Mouse (Mus musculus) embryonic facial prominence, embryonic 14.5 days (tissue): Measurements from ENCODE around the gene Drp2. TPM values are rescaled to one million over a fixed set of nuclear protein-coding genes. Genes with fewer than 3 reads are reported as not detected.

Experiments
- ATAC-seq: fragments of 200-750 bp; cut with Nextera tagmentation; 2 replicates; pipeline ENCODE4 v1.8.0; 2017; ENCODE audit warnings: low read depth, moderate number of reproducible peaks, moderate TSS enrichment
- DNase-seq: peaks from one replicate; pipeline ENCODE4 v3.0.0-alpha.2; 2015; ENCODE audit warnings: low spot score
- H3K27ac ChIP-seq: fragments of 300-500 bp; sonication (generic); replicated peaks from 2 replicates; pipeline ENCODE4 v1.5.1; 2014; ENCODE audit warnings: low read depth, mild to moderate bottlenecking, low read length, moderate library complexity
- H3K27me3 ChIP-seq: fragments of 300-500 bp; sonication (generic); replicated peaks from 2 replicates; pipeline ENCODE4 v1.6.1; 2014; ENCODE audit warnings: low read length; ENCODE audit not compliant: control insufficient read depth, insufficient read depth
- H3K36me3 ChIP-seq: fragments of 300-500 bp; sonication (generic); 2 replicates; pipeline ENCODE4 v1.6.1; 2014; ENCODE audit warnings: low read length, mixed read lengths; ENCODE audit not compliant: control insufficient read depth, insufficient read depth
- H3K4me1 ChIP-seq: fragments of 300-500 bp; sonication (generic); 2 replicates; pipeline ENCODE4 v1.6.1; 2014; ENCODE audit warnings: antibody characterized with exemption, low read length; ENCODE audit not compliant: control insufficient read depth, insufficient read depth
- H3K4me2 ChIP-seq: fragments of 300-500 bp; sonication (generic); 2 replicates; pipeline ENCODE4 v1.6.1; 2014; ENCODE audit warnings: low read depth, mild to moderate bottlenecking, low read length, moderate library complexity, mixed read lengths
- H3K4me3 ChIP-seq: fragments of 300-500 bp; sonication (generic); 2 replicates; pipeline ENCODE4 v1.5.1; 2014; ENCODE audit warnings: low read depth, mild to moderate bottlenecking, low read length
- H3K9ac ChIP-seq: fragments of 300-500 bp; sonication (generic); 2 replicates; pipeline ENCODE4 v1.6.1; 2014; ENCODE audit warnings: low read depth, mild to moderate bottlenecking, low read length, moderate library complexity, mixed read lengths
- H3K9me3 ChIP-seq: fragments of 300-500 bp; sonication (generic); 2 replicates; pipeline ENCODE4 v1.6.1; 2016; ENCODE audit warnings: low read length; ENCODE audit not compliant: control insufficient read depth
- WGBS: fragments of 180-500 bp; shearing (Covaris S2); extraction: QIAGEN DNeasy Blood & Tissue Kit; methylation state at CpG from one replicate; pipeline ENCODE4 v1.1.7; 2014; 5-methylcytosine and 5-hydroxymethylcytosine counted together
- polyA plus RNA-seq: library from polyadenylated mRNA; unstranded; fragments of >200 nt; fragmentation: Nextera tagmentation; extraction: Ambion mirVana; gene quantifications from 2 replicates; pipeline ENCODE4 v1.2.1, GENCODE M21; 2014

The Drp2 gene
- polyA plus RNA-seq = 4.1 and 4.3 TPM in 2 replicates

DNA sequence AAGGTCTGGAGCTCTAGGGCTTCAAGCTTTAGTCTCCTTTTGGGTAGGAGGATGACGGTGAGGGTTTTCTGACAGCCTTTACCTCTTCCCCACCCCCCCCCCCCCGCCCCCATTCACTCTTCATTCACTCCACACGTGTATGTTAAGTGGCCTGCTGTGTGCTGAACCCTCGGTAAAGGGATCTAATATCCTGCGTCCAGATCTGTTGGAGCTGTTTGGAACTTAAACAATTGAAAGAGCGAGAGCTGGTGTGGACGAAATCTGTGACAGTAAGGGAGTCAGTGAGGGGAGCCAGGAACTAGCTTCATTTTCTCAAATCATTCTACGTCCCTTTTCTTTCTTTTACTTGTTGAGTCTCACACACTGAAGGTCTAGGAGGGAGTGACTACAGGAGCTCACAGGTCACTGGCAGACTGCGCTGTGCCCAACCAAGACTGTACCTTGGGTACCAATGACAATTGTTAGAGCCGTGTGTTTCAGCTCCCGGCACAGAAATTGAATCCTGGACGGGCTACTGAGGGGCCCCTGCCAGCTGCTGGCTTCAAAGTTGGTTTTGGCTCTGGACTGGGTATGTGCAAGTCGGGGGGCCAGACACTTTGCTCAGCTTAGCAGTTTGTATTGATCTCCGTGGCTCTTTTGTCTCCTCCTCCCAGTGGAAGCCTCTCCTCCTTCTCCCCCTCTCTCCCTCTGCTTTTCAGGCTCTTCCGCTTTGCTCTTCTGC, at the start of gene Drp2:
TSS of gene Drp2 (plus strand) at position 689 of the 721 bp plus-strand sequence.
- DNase-seq (peak; percentile 30), ATAC-seq (peak; percentile 75)
- WGBS = 37% methylated on average over 15 of the region's 15 CpGs
- Histone ChIP-seq H3K9me3 (no peaks in the 10 kb centered on the region), H3K9ac (peak within 1 kb of the TSS; percentile 55), H3K27me3 (peaks cover 6% of the 10 kb centered on the region; the same call in 1 of the 2 replicates), H3K4me2 (peak within 1 kb of the TSS; percentile 56), H3K4me1 (0 out of 2 replicates have a peak, but pooled peaks cover 3% of the 10 kb centered on the region), H3K27ac (peak within 1 kb of the TSS; percentile 48; the same call in 1 of the 2 replicates), H3K36me3 (no peaks in the 10 kb centered on the region), H3K4me3 (peak within 1 kb of the TSS; percentile 40)

DNA sequence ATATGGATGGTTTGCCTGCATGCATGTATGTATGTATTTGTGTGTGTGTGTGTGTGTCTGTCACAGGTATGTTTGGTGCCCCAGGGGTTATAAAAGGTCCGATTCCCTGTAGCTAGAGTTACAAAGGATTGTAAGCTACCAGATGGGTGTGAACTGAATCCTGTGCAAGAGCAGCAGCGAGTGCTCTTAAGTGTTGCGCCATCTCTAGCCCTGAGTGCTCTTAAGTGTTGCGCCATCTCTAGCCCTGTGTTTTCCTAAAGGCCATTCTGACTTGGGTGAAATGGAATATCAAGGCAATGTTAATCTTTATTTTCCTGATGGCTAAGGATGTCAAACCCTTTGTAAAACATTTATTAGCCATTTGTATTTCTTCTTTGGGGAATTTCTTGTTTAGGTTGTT, 45.0 kb upstream of the Drp2 start:
- Histone ChIP-seq H3K4me3 (no peak overlapping the region), H3K9ac (no peak overlapping the region), H3K27me3 (no peaks in the 10 kb centered on the region), H3K4me2 (no peak overlapping the region), H3K27ac (no peak overlapping the region), H3K4me1 (no peaks in the 10 kb centered on the region), H3K36me3 (no peaks in the 10 kb centered on the region), H3K9me3 (no peaks in the 10 kb centered on the region)
- no peak for ATAC-seq
- WGBS = 85% methylated on average over 4 of the region's 4 CpGs
- no peak for DNase-seq

DNA sequence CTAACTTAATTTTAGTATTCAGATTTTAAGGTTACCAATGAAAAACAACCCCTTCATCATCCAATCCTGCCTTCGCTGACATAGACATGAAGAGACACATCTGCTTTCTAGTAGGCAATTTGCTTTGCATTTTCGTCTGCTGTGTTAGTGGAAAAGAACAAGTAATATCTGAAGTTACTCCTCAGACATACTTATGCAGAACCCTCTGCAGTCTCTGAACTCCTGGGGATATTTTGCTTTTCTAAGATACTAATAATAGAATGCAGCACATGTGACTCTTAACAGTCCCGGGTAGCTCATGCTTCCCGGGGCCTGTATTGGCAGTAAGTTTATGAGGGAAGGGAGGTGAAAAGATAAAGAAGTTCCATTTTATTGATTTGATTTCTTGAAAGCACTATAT, 42.2 kb upstream of the Drp2 start:
- H3K27me3 ChIP-seq = no peaks in the 10 kb centered on the region
- no peak overlapping the region for H3K4me3 ChIP-seq
- no peaks in the 10 kb centered on the region for H3K4me1 ChIP-seq
- no peak overlapping the region for H3K4me2 ChIP-seq
- H3K27ac ChIP-seq = no peak overlapping the region
- no peaks in the 10 kb centered on the region for H3K36me3 ChIP-seq
- H3K9me3 ChIP-seq = no peaks in the 10 kb centered on the region
- 87% methylated on average over 4 of the region's 4 CpGs for WGBS
- no peak overlapping the region for H3K9ac ChIP-seq
- ATAC-seq (no peak), DNase-seq (no peak)

DNA sequence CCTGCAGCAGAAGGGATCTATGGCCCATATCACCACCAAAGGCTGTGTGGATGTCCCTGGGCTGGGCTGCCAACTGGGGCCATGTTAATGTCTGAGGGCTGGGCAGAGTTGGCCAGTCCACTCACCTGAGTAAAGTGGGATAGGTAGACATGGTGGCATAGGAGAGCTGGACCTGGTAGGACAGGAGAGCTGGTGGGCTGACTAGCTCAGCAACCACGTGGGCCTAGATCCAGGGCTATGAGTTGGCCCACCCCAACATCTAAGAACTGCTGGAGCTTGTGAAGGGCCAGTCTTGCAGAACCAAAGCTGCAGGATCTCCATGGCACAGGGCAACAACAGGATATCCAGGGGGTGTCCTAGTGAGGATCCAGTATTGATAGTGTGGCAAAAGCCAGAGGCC, 38.9 kb upstream of the Drp2 start:
- Histone ChIP-seq H3K27me3 (no peaks in the 10 kb centered on the region), H3K36me3 (no peaks in the 10 kb centered on the region), H3K9ac (no peak overlapping the region), H3K27ac (no peak overlapping the region), H3K9me3 (no peaks in the 10 kb centered on the region), H3K4me2 (no peak overlapping the region), H3K4me3 (no peak overlapping the region), H3K4me1 (no peaks in the 10 kb centered on the region)
- ATAC-seq = no peak
- WGBS = 100% methylated on average over 1 of the region's 1 CpGs
- DNase-seq = no peak

GRCm38 (mm10) chrX:134366547-134366946, 37.8 kb upstream of the Drp2 start:
- Histone ChIP-seq H3K27ac (no peak overlapping the region), H3K36me3 (no peaks in the 10 kb centered on the region), H3K9me3 (no peaks in the 10 kb centered on the region), H3K4me2 (no peak overlapping the region), H3K4me1 (no peaks in the 10 kb centered on the region), H3K9ac (no peak overlapping the region), H3K4me3 (no peak overlapping the region), H3K27me3 (no peaks in the 10 kb centered on the region)
- WGBS = 83% methylated on average over 3 of the region's 3 CpGs
- DNase-seq (no peak), ATAC-seq (no peak)

GRCm38 (mm10) chrX:134371279-134371678, 33.1 kb upstream of the Drp2 start:
- 11% methylated on average over 2 of the region's 2 CpGs for WGBS
- H3K4me3 ChIP-seq = no peak overlapping the region
- ATAC-seq (no peak), DNase-seq (no peak)
- H3K4me2 ChIP-seq = no peak overlapping the region
- no peaks in the 10 kb centered on the region for H3K36me3 ChIP-seq
- no peaks in the 10 kb centered on the region for H3K9me3 ChIP-seq
- no peak overlapping the region for H3K9ac ChIP-seq
- H3K27ac ChIP-seq = no peak overlapping the region
- no peaks in the 10 kb centered on the region for H3K4me1 ChIP-seq
- H3K27me3 ChIP-seq = no peaks in the 10 kb centered on the region

DNA sequence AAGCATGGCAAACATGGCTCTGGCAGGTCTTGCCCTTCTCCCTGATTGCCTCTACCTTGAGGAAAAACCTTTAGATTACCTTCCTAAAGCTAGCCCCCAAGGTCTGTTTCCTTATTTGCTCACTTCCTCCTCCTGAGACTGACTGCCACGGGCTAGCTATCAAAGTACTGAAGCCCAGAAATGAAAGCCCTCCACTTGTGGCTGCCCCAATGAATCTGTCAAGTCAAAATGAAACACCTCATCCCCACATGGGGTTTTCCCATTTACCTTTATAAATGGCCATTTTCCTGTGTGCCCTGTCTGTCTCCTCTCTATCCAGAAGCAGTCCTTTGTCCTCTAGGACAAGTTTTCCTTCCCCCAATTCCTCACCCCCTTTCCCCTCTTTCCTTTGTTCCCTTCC, 30.2 kb upstream of the Drp2 start:
- Histone ChIP-seq H3K27ac (no peak overlapping the region), H3K9me3 (no peaks in the 10 kb centered on the region), H3K4me1 (no peaks in the 10 kb centered on the region), H3K4me3 (no peak overlapping the region), H3K9ac (no peak overlapping the region), H3K27me3 (no peaks in the 10 kb centered on the region), H3K4me2 (no peak overlapping the region), H3K36me3 (no peaks in the 10 kb centered on the region)
- no peak for ATAC-seq
- 64% methylated on average over 1 of the region's 1 CpGs for WGBS
- DNase-seq = no peak

DNA sequence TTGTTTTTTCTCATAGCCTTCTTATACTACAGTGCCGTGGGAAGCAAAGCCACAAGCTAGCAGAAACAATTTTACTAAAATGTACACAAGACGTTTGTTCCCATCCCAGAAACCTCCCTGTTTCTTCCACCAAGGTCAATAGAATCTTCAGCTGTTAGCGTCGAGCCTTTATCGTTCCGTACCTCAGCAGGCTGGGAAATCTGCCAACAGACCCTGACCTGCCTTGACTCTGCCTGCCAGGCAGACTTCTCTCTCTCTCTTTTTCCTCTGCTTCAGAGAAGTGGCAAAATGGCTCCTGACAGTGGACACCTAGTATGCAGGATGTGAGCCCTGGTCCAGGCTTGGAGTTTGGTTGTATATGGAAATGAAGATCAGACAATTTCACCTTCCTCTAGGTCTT, 19.5 kb upstream of the Drp2 start:
- no peaks in the 10 kb centered on the region for H3K4me1 ChIP-seq
- no peak overlapping the region for H3K9ac ChIP-seq
- no peak overlapping the region for H3K4me2 ChIP-seq
- H3K27me3 ChIP-seq = no peaks in the 10 kb centered on the region
- 79% methylated on average over 6 of the region's 6 CpGs for WGBS
- DNase-seq = no peak
- H3K27ac ChIP-seq = no peak overlapping the region
- H3K4me3 ChIP-seq = no peak overlapping the region
- ATAC-seq = no peak
- no peaks in the 10 kb centered on the region for H3K36me3 ChIP-seq
- no peaks in the 10 kb centered on the region for H3K9me3 ChIP-seq

- no peak for ATAC-seq
- WGBS = 74% methylated on average over 2 of the region's 2 CpGs
Measured at GRCm38 (mm10) chrX:134398972-134399371, 5.4 kb upstream of the Drp2 start.

More at GRCm38 (mm10) chrX:134398972-134399371, 5.4 kb upstream of the Drp2 start:
- Histone ChIP-seq H3K9ac (no peak overlapping the region), H3K4me2 (no peak overlapping the region), H3K9me3 (no peaks in the 10 kb centered on the region), H3K36me3 (no peaks in the 10 kb centered on the region), H3K4me3 (no peak overlapping the region), H3K27me3 (peaks cover 5% of the 10 kb centered on the region; the same call in 1 of the 2 replicates), H3K27ac (no peak overlapping the region), H3K4me1 (no peaks in the 10 kb centered on the region)
- no peak for DNase-seq
